Mouse (Mus musculus): ENCODE data around the gene Fgfr1op2.

Fgfr1op2 gene

DNA sequence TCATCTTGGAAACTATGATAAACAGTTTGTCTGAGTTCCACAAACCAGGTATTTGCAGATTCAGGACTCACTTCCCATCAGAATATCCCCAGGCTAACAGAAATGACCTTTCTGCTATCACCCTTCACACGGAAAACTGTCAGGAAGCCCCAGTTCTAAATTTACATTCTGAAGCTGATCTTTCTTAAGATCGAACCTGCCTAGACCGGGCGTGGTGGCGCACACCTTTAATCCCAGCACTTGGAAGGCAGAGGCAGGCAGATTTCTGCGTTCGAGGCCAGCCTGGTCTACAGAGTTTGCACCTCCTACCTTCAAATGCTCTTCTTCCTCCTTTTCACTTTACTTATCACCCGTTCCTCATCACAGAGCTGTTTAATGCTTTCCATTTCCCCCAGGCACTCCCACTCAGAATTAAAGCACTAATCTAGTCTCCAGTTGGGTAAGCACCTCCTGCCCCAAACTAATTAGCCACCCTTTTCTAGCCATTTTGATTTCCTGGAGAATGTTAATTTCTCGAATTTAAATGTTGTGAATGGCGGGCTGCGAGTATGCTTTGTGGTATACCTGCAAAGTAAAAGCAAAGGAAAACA is 64.7 kb downstream of the Fgfr1op2 start:
- no peak for DNase-seq (ENCODE audit: low read depth, low spot score)

DNA sequence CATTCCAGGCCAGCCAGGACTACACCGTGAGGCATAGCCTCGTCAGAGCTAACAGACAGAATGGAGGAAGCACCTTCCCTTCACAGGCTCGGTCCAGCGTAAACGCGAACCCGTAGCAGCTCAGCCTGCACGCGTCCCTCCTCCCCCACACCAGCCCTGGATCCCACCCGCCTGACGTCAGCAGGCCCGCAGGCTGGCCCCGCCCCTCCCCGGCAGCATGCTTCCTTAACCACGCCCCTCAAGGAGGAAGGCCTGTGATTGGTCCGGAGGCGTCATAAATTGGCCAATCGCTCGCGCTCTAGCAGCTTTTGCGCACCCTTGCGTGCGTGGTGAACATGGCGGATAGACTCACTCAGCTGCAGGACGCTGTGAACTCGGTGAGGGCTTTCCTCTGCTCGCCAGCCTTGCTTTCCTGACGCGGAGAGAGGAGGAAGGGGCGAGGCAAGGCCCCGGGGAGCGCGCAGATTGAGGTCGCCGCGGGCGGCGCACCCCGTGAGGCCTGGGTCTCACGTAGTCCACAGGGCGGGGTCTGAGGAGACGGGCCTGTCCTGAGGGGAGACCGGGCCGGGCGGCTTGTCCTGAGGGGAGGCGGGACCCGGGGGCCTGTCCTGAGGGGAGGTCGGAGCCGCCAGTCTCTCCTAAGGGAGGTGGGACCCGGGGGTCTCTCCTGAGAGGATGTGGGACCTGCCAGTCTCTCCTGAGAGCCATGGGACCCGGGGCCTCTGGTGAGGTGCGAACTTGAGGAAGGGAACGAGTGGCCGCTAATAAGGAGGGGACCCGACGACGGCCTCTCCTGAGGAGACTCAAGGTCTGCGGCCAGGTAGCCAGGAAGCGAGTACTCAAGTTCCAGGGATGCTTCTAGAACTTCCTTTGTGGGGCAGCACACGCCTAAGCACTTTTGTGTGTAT is 65.5 kb downstream of the Fgfr1op2 start, which contains the start of the genes Med21 and Tm7sf3:
Med21 (plus strand) TSS at position 272 of the 908 bp plus-strand sequence.
Tm7sf3 (minus strand) TSS at position 549 of the 908 bp plus-strand sequence.
- peak; percentile 98 for DNase-seq (ENCODE audit: low read depth, low spot score)

- no peak for DNase-seq (ENCODE audit: low read depth, low spot score)
These were observed 66.2 kb downstream of the Fgfr1op2 start for GRCm38 (mm10) chr6:146643184-146643570.
